Mouse (Mus musculus) small intestine, adult 2 months (tissue): ENCODE results near the gene Flnb.

ENCODE experiments used
- CTCF ChIP-seq: fragments of 200-500 bp; IDR thresholded peaks from 2 replicates; pipeline ENCODE4 v1.5.1; 2012; ENCODE audit warnings: low read depth, mild to moderate bottlenecking, control low read depth, inconsistent platforms, low read length, moderate library complexity, mixed read lengths; ENCODE audit not compliant: insufficient replicate concordance, insufficient read length; ENCODE audit errors: extremely low read depth
- POLR2A ChIP-seq: fragments of 200-500 bp; IDR thresholded peaks from 2 replicates; pipeline ENCODE4 v1.6.1; 2012; ENCODE audit warnings: low read depth, mild to moderate bottlenecking, control low read depth, inconsistent platforms, low read length, moderate library complexity

GRCm38 (mm10) chr14:7821341-7821740 lies 3.6 kb downstream of the Flnb start:
- TF ChIP-seq POLR2A, result no peak
- no peak for TF ChIP-seq CTCF
